Mouse (Mus musculus) bone marrow, adult 2 months (tissue): ENCODE data around the gene Adgrd1.

Experiments
- CTCF ChIP-seq: fragments of 200-500 bp; IDR thresholded peaks from 2 replicates; pipeline ENCODE4 v1.5.1; 2011; ENCODE audit warnings: low read length, control low read depth; ENCODE audit not compliant: control insufficient read depth, insufficient read depth
- POLR2A ChIP-seq: fragments of 200-500 bp; IDR thresholded peaks from 2 replicates; pipeline ENCODE4 v1.6.1; 2011; ENCODE audit warnings: low read depth, mild to moderate bottlenecking, control low read depth, low read length, borderline replicate concordance; ENCODE audit not compliant: control insufficient read depth

DNA sequence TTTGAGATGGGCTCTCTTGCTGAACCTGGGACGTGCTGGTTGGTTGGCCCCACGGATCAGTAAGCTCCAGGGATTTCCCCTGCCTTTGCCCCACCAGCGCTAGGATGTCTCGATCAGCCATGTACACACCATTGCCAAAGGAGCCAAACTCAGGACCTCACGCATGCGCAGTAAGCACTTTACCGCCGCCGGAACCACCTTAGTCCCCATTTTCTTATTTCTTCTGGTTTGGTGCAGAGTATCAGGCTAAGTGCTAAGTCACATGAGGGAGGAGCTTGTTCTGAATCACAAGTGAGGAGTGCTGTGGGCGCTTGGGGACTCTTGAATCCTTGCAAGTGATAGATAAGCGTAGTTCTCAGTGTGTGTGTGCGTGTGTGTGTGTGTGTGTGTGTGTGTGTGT, 31.2 kb upstream of the Adgrd1 start:
- TF ChIP-seq CTCF: no peak
- no peak for TF ChIP-seq POLR2A
